Mouse (Mus musculus) embryonic fibroblast, embryonic 13.5 days (primary cell): ENCODE measurements around the gene Ap2a2.

Experiments used
- CTCF ChIP-seq: IDR thresholded peaks from 2 replicates; pipeline ENCODE4 v1.5.1; 2011; ENCODE audit warnings: mild to moderate bottlenecking, control low read depth, low read length, moderate library complexity, borderline replicate concordance; ENCODE audit not compliant: insufficient read depth
- POLR2A ChIP-seq: IDR thresholded peaks from 2 replicates; pipeline ENCODE4 v1.6.1; 2011; ENCODE audit warnings: low read depth, mild to moderate bottlenecking, control low read depth, low read length, moderate library complexity

- TF ChIP-seq POLR2A (no peak), CTCF (no peak)
Measured at GRCm38 (mm10) chr7:141647815-141648214, 85.8 kb downstream of the Ap2a2 start.
